Mouse (Mus musculus) heart, embryonic 14.5 days (tissue): ENCODE data around the gene Zdhhc12. TPM values are rescaled to one million over a fixed set of nuclear protein-coding genes. Genes with fewer than 3 reads are reported as not detected.
"Not testable (repeated sequence)": the region's sequence is repeated elsewhere in the genome, so short reads cannot be mapped to it uniquely, and the experiment has no call there.

Experiments used
- ATAC-seq: fragments of 200-750 bp; cut with Nextera tagmentation; 2 replicates; pipeline ENCODE4 v1.8.0; 2017; ENCODE audit warnings: low read depth, moderate TSS enrichment; ENCODE audit not compliant: insufficient number of reproducible peaks, insufficient read depth, low FRiP score
- H3K27ac ChIP-seq, 2 experiments: fragments of 200-500 bp in 1 of 2; fragments of 300-500 bp in 1 of 2; sonication (generic) in 1 of 2; replicated peaks in 1 of 2; 2 replicates each; pipeline ENCODE4 v1.5.1; 2012 to 2014; ENCODE audit warnings: low read depth in 2 of 2, low read length in 2 of 2, control low read depth in 1 of 2, mild to moderate bottlenecking in 1 of 2, mixed read lengths in 1 of 2; ENCODE audit not compliant: control insufficient read depth in 1 of 2, insufficient read depth in 1 of 2
- H3K27me3 ChIP-seq: fragments of 300-500 bp; sonication (generic); 2 replicates; pipeline ENCODE4 v1.6.1; 2014; ENCODE audit warnings: mild to moderate bottlenecking, low read length, control low read depth; ENCODE audit not compliant: control insufficient read depth, insufficient read depth
- H3K36me3 ChIP-seq: fragments of 300-500 bp; sonication (generic); 2 replicates; pipeline ENCODE4 v1.6.1; 2014; ENCODE audit warnings: mild to moderate bottlenecking, control low read depth, low read length, mixed read lengths; ENCODE audit not compliant: control insufficient read depth, insufficient read depth
- H3K4me1 ChIP-seq, 2 experiments: fragments of 200-500 bp in 1 of 2; fragments of 300-500 bp in 1 of 2; sonication (generic) in 1 of 2; 2 replicates each; pipeline ENCODE4 v1.6.1; 2012 to 2014; ENCODE audit warnings: low read length in 2 of 2, control low read depth in 1 of 2, mixed read lengths in 1 of 2; ENCODE audit not compliant: control insufficient read depth in 2 of 2, insufficient read depth in 2 of 2
- H3K4me2 ChIP-seq: fragments of 300-500 bp; sonication (generic); 2 replicates; pipeline ENCODE4 v1.6.1; 2014; ENCODE audit warnings: mild to moderate bottlenecking, low read length
- H3K4me3 ChIP-seq, 2 experiments: fragments of 200-500 bp in 1 of 2; fragments of 300-500 bp in 1 of 2; sonication (generic) in 1 of 2; 2 replicates each; pipeline ENCODE4 v1.5.1; 2012 to 2014; ENCODE audit warnings: low read length in 2 of 2, mild to moderate bottlenecking in 2 of 2, control low read depth in 1 of 2, low read depth in 1 of 2, moderate library complexity in 1 of 2; ENCODE audit not compliant: control insufficient read depth in 1 of 2, insufficient read depth in 1 of 2
- H3K9ac ChIP-seq: fragments of 300-500 bp; sonication (generic); 2 replicates; pipeline ENCODE4 v1.6.1; 2014; ENCODE audit warnings: mild to moderate bottlenecking, low read length
- H3K9me3 ChIP-seq: fragments of 300-500 bp; sonication (generic); 2 replicates; pipeline ENCODE4 v1.6.1; 2016; ENCODE audit warnings: low read length, control low read depth; ENCODE audit not compliant: control insufficient read depth
- WGBS: fragments of 180-500 bp; shearing (Covaris S2); extraction: QIAGEN DNeasy Blood & Tissue Kit; methylation state at CpG from one replicate; pipeline ENCODE4 v1.1.7; 2014; 5-methylcytosine and 5-hydroxymethylcytosine counted together
- polyA plus RNA-seq: library from polyadenylated mRNA; unstranded; fragments of >200 nt; fragmentation: Nextera tagmentation; extraction: Ambion mirVana; gene quantifications from 2 replicates; pipeline ENCODE4 v1.2.1, GENCODE M21; 2014

The Zdhhc12 gene
- polyA plus RNA-seq, 1 experiment from 2014 or later, result 38.5 TPM

- Histone ChIP-seq H3K9ac (peak overlapping the region; percentile 83), H3K4me1 (peaks cover 16 to 28% of the 10 kb centered on the region in 2 experiments), H3K4me2 (peak overlapping the region; percentile 91), H3K36me3 (peaks cover 5% of the 10 kb centered on the region), H3K27me3 (no peaks in the 10 kb centered on the region), H3K4me3 (peak overlapping the region; percentile 64 to 67), H3K27ac (peak overlapping the region; percentile 96), H3K9me3 (no peaks in the 10 kb centered on the region)
- WGBS, result 10% methylated on average over 8 of the region's 8 CpGs
- no peak for ATAC-seq
Observed at GRCm38 (mm10) chr2:30063235-30063634, 30.2 kb downstream of the Zdhhc12 start.

- under 1% methylated on average over 40 of the region's 40 CpGs for WGBS
- ATAC-seq, result peak; percentile 14; the same call in 1 of the 2 replicates
- peak overlapping the region; percentile 64 to 67 for H3K4me3 ChIP-seq
Observed at GRCm38 (mm10) chr2:30062249-30063093, 31.0 kb downstream of the Zdhhc12 start.

GRCm38 (mm10) chr2:30061215-30062166 is 32.0 kb downstream of the Zdhhc12 start:
- Histone ChIP-seq H3K4me3 (peak overlapping the region; percentile 64 to 67), H3K9me3 (no peaks in the 10 kb centered on the region), H3K9ac (peak overlapping the region; percentile 83), H3K4me2 (peak overlapping the region; percentile 91), H3K36me3 (no peaks in the 10 kb centered on the region), H3K27me3 (no peaks in the 10 kb centered on the region), H3K27ac (peak overlapping the region; percentile 96), H3K4me1 (peaks cover 19 to 22% of the 10 kb centered on the region in 2 experiments)
- no peak for ATAC-seq
- 8% methylated on average over 37 of the region's 37 CpGs for WGBS

More at GRCm38 (mm10) chr2:30062249-30063093, 31.0 kb downstream of the Zdhhc12 start:
- no peaks in the 10 kb centered on the region for H3K36me3 ChIP-seq
- no peaks in the 10 kb centered on the region for H3K27me3 ChIP-seq
- peaks cover 16 to 22% of the 10 kb centered on the region in 2 experiments for H3K4me1 ChIP-seq
- peak overlapping the region; percentile 96 for H3K27ac ChIP-seq
- H3K9me3 ChIP-seq, result no peaks in the 10 kb centered on the region
- peak overlapping the region; percentile 83 for H3K9ac ChIP-seq
- H3K4me2 ChIP-seq, result peak overlapping the region; percentile 91

- no peak overlapping the region for H3K4me3 ChIP-seq
- H3K27ac ChIP-seq, result no peak overlapping the region
- 64% methylated on average over 5 of the region's 5 CpGs for WGBS
- H3K27me3 ChIP-seq, result no peaks in the 10 kb centered on the region
- H3K4me2 ChIP-seq, result no peak overlapping the region
- H3K9ac ChIP-seq, result no peak overlapping the region
- no peaks in the 10 kb centered on the region for H3K36me3 ChIP-seq
- no peaks in the 10 kb centered on the region for H3K9me3 ChIP-seq
- H3K4me1 ChIP-seq, result peaks cover 4 to 11% of the 10 kb centered on the region in 2 experiments
- ATAC-seq, result no peak
Observed at GRCm38 (mm10) chr2:30058418-30058817, 35.0 kb downstream of the Zdhhc12 start.

- no peak for ATAC-seq
- 52% methylated on average over 11 of the region's 12 CpGs for WGBS
Observed at GRCm38 (mm10) chr2:30057223-30057904, 36.1 kb downstream of the Zdhhc12 start, which contains the start of gene Set. TSS of gene Set (plus strand) at chr2:30057378.

GRCm38 (mm10) chr2:30056736-30057135 is 36.7 kb downstream of the Zdhhc12 start:
- H3K4me2 ChIP-seq, result no peak overlapping the region
- H3K27me3 ChIP-seq, result no peaks in the 10 kb centered on the region
- no peaks in the 10 kb centered on the region for H3K36me3 ChIP-seq
- H3K9me3 ChIP-seq, result no peaks in the 10 kb centered on the region
- ATAC-seq, result no peak
- H3K27ac ChIP-seq, result no peak overlapping the region
- no peak overlapping the region for H3K4me3 ChIP-seq
- 0 out of 4 replicates have a peak, but pooled peaks cover 0 to 5% of the 10 kb centered on the region in 2 experiments for H3K4me1 ChIP-seq
- WGBS, result 74% methylated on average over 3 of the region's 3 CpGs
- H3K9ac ChIP-seq, result no peak overlapping the region

More at GRCm38 (mm10) chr2:30057223-30057904, 36.1 kb downstream of the Zdhhc12 start, which contains the start of gene Set:
- no peak within 1 kb of the TSS for H3K4me2 ChIP-seq
- no peaks in the 10 kb centered on the region for H3K27me3 ChIP-seq
- no peak within 1 kb of the TSS for H3K9ac ChIP-seq
- H3K4me1 ChIP-seq, result 0 out of 4 replicates have a peak, but pooled peaks cover 0 to 5% of the 10 kb centered on the region in 2 experiments
- H3K4me3 ChIP-seq, result no peak within 1 kb of the TSS
- H3K36me3 ChIP-seq, result no peaks in the 10 kb centered on the region
- H3K9me3 ChIP-seq, result no peaks in the 10 kb centered on the region
- H3K27ac ChIP-seq, result no peak within 1 kb of the TSS

- not testable (repeated sequence) for H3K9me3 ChIP-seq, H3K4me3 ChIP-seq, H3K36me3 ChIP-seq, H3K4me1 ChIP-seq, H3K9ac ChIP-seq, H3K27ac ChIP-seq, ATAC-seq, H3K27me3 ChIP-seq, H3K4me2 ChIP-seq
- WGBS, result 89% methylated on average over 3 of the region's 3 CpGs
Observed at GRCm38 (mm10) chr2:30055310-30055709, 38.1 kb downstream of the Zdhhc12 start.
